15 mouse cellular contexts compared by ENCODE assay signal in the genomic region with DNA sequence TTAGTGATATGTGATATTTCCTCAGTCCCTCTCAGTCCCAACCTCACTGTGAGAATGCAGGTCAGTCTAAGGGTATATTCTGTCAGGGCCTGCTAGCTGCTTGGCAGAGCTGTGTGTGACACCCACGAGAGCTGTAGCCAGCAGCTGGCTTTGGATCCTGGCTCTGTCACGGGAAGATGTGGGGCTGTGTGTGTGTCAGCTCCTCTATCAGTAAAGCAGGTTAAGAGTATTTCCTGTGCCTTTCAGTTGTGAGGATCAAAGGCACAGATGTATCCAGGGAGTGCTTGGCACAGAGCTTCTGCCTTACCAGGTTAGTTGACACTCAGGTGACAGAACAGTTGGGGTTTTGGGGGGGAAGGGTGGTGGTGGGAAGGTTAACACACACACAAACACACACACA. TPM values are rescaled to one million over a fixed set of nuclear protein-coding genes. Genes with fewer than 3 reads are reported as not detected.
DNase-seq lines count a peak whose midpoint lies in the region; ATAC-seq lines count a peak whose summit lies in the region.
"Had no signal": no experiment of that assay in that cellular context is flagged by ENCODE, and none has a peak within 500 bp of the region (broad histone marks: within the 10 kb centered on the region; RNA-seq: fewer than 3 reads in every experiment).

No protein-coding gene starts in this region.

- H3K4me3 ChIP-seq in heart, embryonic 15.5 days: no peak overlapping the region
- H3K4me3 ChIP-seq: embryonic facial prominence, embryonic 12.5 days; forebrain, embryonic 12.5 days; gastrocnemius, adult 2 months; heart, embryonic 13.5 days had no signal

- intact Hi-C loops in heart, postnatal 14 days (cut with DNase I): no loop called here
- intact Hi-C loops in left cerebral cortex, postnatal 10 days (cut with DNase I): no loop called here

- H3K4me1 ChIP-seq in heart, embryonic 15.5 days (replicated peaks): peaks cover 13% of the 10 kb centered on the region

- H3K4me2 ChIP-seq in heart, embryonic 15.5 days: no peak overlapping the region
- H3K4me2 ChIP-seq: embryonic facial prominence, embryonic 12.5 days; forebrain, embryonic 12.5 days; heart, embryonic 13.5 days; hindbrain, embryonic 14.5 days had no signal

- no peak overlapping the region for H3K27ac ChIP-seq in heart, embryonic 15.5 days
- H3K27ac ChIP-seq: forebrain, embryonic 12.5 days; hindbrain, embryonic 14.5 days; kidney, postnatal 0 days; macrophage had no signal

- WGBS in heart, embryonic 15.5 days: 30% methylated on average over 2 of the region's 2 CpGs

- DNase-seq in heart, postnatal 14 days: no peak
- DNase-seq in brain, adult 2 months (ENCODE audit: low read depth, low spot score): peak; percentile 52
- peak; percentile 78 for DNase-seq in thymus, postnatal 0 days (ENCODE audit: low spot score)
- no peak for DNase-seq in left cerebral cortex, postnatal 10 days (ENCODE audit: extremely low spot score in 1 of 2, low spot score in 2 of 2)
- DNase-seq in kidney, postnatal 10 days: no peak
- no peak for DNase-seq in right cerebral cortex, postnatal 14 days
- DNase-seq: cerebellum, adult 11 months had no signal

- no peaks in the 10 kb centered on the region for H3K9me3 ChIP-seq in heart, embryonic 15.5 days (replicated peaks)
- H3K9me3 ChIP-seq: embryonic facial prominence, embryonic 12.5 days; forebrain, embryonic 12.5 days; heart, embryonic 13.5 days had no signal

- no peaks in the 10 kb centered on the region for H3K36me3 ChIP-seq in heart, embryonic 15.5 days
- H3K36me3 ChIP-seq: embryonic facial prominence, embryonic 12.5 days; forebrain, embryonic 12.5 days; heart, embryonic 13.5 days had no signal

- no peaks in the 10 kb centered on the region for H3K27me3 ChIP-seq in heart, embryonic 15.5 days
- H3K27me3 ChIP-seq: forebrain, embryonic 12.5 days had no signal

- 0 out of 2 replicates have a peak, but pooled peaks have one; percentile 16 for ATAC-seq in heart, embryonic 15.5 days (replicated peaks; ENCODE audit: insufficient number of reproducible peaks, insufficient read depth, low FRiP score, low read depth)

- no peak overlapping the region for H3K9ac ChIP-seq in heart, embryonic 15.5 days
- H3K9ac ChIP-seq: embryonic facial prominence, embryonic 12.5 days; forebrain, embryonic 12.5 days; heart, embryonic 13.5 days; hindbrain, embryonic 14.5 days had no signal

RNA-seq across cellular contexts. Expression of a gene that starts 10.3 kb away (rescaled TPM):
- polyA plus RNA-seq in heart, embryonic 15.5 days (2015; fragmentation: Nextera tagmentation; extraction: Ambion mirVana): 5.9 and 6.4 TPM in 2 replicates
- total RNA-seq in heart, postnatal 14 days (2021): 1 to 10 TPM; 1.2 to 2.1 TPM
- 4.1 and 4.3 TPM in 2 replicates for polyA plus RNA-seq in thymus, postnatal 0 days (2015; fragmentation: Nextera tagmentation; extraction: Ambion mirVana)
- total RNA-seq in left cerebral cortex, postnatal 10 days (2021): 1 to 10 TPM; 5.5 to 6.2 TPM

RNA-seq across cellular contexts. Expression of a gene that starts 19.4 kb away (rescaled TPM):
- polyA plus RNA-seq in heart, embryonic 15.5 days (2015; fragmentation: Nextera tagmentation; extraction: Ambion mirVana): 23.4 and 24.3 TPM in 2 replicates
- total RNA-seq in heart, postnatal 14 days (2021): 1 to 10 TPM; 6.9 to 7.5 TPM
- polyA plus RNA-seq in thymus, postnatal 0 days (2015; fragmentation: Nextera tagmentation; extraction: Ambion mirVana): 13.7 and 22.1 TPM in 2 replicates
- total RNA-seq in left cerebral cortex, postnatal 10 days (2021): 10 to 100 TPM; 13.2 to 13.5 TPM

Comparison
In these comparisons a context has a peak if more than half of its experiments do, and no peak if none do; other contexts are left out.
1. DNase-seq: peak in brain, adult 2 months (single experiment) and thymus, postnatal 0 days (single experiment); none in heart, postnatal 14 days (0 of 2), left cerebral cortex, postnatal 10 days (0 of 2), kidney, postnatal 10 days (single experiment) and right cerebral cortex, postnatal 14 days (single experiment).